Mouse (Mus musculus) intestine, postnatal 0 days (tissue): ENCODE results near the gene Psmd8. TPM values are rescaled to one million over a fixed set of nuclear protein-coding genes. Genes with fewer than 3 reads are reported as not detected.

Experiments
- ATAC-seq: fragments of 200-750 bp; cut with Nextera tagmentation; 2 replicates; pipeline ENCODE4 v1.8.0; 2017; ENCODE audit warnings: mild to moderate bottlenecking, moderate TSS enrichment, moderate library complexity
- H3K27ac ChIP-seq: fragments of 300-500 bp; sonication (generic); 2 replicates; pipeline ENCODE4 v1.5.1; 2014; ENCODE audit warnings: mild to moderate bottlenecking, low read depth, low read length, moderate library complexity
- H3K27me3 ChIP-seq: fragments of 300-500 bp; sonication (generic); replicated peaks from 2 replicates; pipeline ENCODE4 v1.6.1; 2014; ENCODE audit warnings: low read length, mixed read lengths; ENCODE audit not compliant: control insufficient read depth, insufficient read depth
- H3K36me3 ChIP-seq: fragments of 300-500 bp; sonication (generic); 2 replicates; pipeline ENCODE4 v1.6.1; 2014; ENCODE audit warnings: mild to moderate bottlenecking, moderate library complexity; ENCODE audit not compliant: control insufficient read depth, insufficient read depth
- H3K4me1 ChIP-seq: fragments of 300-500 bp; sonication (generic); replicated peaks from 2 replicates; pipeline ENCODE4 v1.6.1; 2014; ENCODE audit warnings: antibody characterized with exemption, low read length, mixed read lengths; ENCODE audit not compliant: control insufficient read depth, insufficient read depth
- H3K4me2 ChIP-seq: fragments of 300-500 bp; sonication (generic); replicated peaks from 2 replicates; pipeline ENCODE4 v1.6.1; 2014; ENCODE audit warnings: low read depth, mild to moderate bottlenecking, moderate library complexity
- H3K4me3 ChIP-seq: fragments of 300-500 bp; sonication (generic); 2 replicates; pipeline ENCODE4 v1.5.1; 2014; ENCODE audit warnings: low read depth, low read length
- H3K9ac ChIP-seq: fragments of 300-500 bp; sonication (generic); 2 replicates; pipeline ENCODE4 v1.6.1; 2014; ENCODE audit warnings: mild to moderate bottlenecking, low read depth, low read length
- H3K9me3 ChIP-seq: fragments of 300-500 bp; sonication (generic); 2 replicates; pipeline ENCODE4 v1.6.1; 2016; ENCODE audit warnings: mixed run types; ENCODE audit not compliant: control insufficient read depth
- CTCF ChIP-seq: sonication (generic); IDR thresholded peaks from 2 replicates; pipeline ENCODE4 v1.5.1; 2016; ENCODE audit warnings: low read depth, mild to moderate bottlenecking, control low read depth, antibody characterized with exemption, moderate library complexity
- WGBS: fragments of 180-500 bp; shearing (Covaris S2); extraction: QIAGEN DNeasy Blood & Tissue Kit; methylation state at CpG from one replicate; pipeline ENCODE4 v1.1.7; 2014; 5-methylcytosine and 5-hydroxymethylcytosine counted together
- polyA plus RNA-seq: library from polyadenylated mRNA; unstranded; fragments of >200 nt; fragmentation: Nextera tagmentation; extraction: Ambion mirVana; gene quantifications from 2 replicates; pipeline ENCODE4 v1.2.1, GENCODE M21; 2015

The Psmd8 gene
- polyA plus RNA-seq, 1 experiment from 2014 or later, result 209 TPM

DNA sequence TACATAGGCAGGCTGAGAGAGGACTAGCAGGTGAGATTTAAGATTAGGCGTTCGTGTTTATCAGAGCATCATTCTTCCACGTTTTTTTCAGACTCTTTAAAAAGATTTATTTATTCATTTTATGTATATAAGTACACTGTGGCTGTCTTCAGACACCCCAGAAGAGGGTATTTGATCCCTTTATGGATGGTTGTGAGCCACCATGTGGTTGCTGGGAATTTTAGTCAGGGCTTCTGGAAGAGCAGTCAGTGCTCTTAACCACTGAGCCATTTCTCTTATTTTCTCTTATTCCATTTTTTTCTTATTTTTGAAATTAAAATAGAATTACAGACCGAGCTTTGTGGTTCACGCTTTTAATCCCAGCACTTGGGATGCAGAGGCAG lies 344 bp upstream of the Psmd8 start:
- ATAC-seq, result no peak
- Histone ChIP-seq H3K4me1 (peaks cover 5% of the 10 kb centered on the region; the same call in 1 of the 2 replicates), H3K36me3 (peaks cover 14% of the 10 kb centered on the region), H3K9ac (no peak overlapping the region), H3K9me3 (no peaks in the 10 kb centered on the region), H3K27ac (no peak overlapping the region), H3K27me3 (no peaks in the 10 kb centered on the region), H3K4me3 (peak overlapping the region; percentile 84), H3K4me2 (peak overlapping the region; percentile 78)
- TF ChIP-seq CTCF, result no peak
- 38% methylated on average over 5 of the region's 5 CpGs for WGBS

DNA sequence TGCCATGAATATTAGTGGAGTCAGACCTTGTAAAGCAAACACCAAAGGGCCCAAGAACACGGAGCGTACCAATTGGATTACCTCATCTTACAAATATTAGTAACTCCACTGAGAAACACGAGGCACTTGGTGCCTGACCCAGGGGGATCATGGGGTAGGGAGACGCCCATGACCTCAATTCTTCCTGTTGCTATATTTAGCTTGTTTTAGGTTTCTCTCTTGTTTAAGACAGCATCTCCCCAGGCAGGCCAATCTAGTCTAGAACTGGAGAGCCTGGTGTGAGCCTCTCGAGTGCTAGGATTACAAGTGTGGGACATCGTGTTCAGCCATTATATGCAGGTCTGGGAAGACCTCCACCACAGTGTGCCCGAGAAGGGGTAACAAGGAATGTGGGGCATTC lies 1.2 kb downstream of the Psmd8 start:
- 0 out of 2 replicates have a peak overlapping the region, but pooled peaks have one; percentile 46 for H3K27ac ChIP-seq
- peaks cover 29% of the 10 kb centered on the region for H3K36me3 ChIP-seq
- H3K27me3 ChIP-seq, result no peaks in the 10 kb centered on the region
- H3K4me3 ChIP-seq, result peak overlapping the region; percentile 84
- peak overlapping the region; percentile 89 for H3K9ac ChIP-seq
- H3K4me2 ChIP-seq, result peak overlapping the region; percentile 78
- ATAC-seq, result no peak
- peaks cover 5% of the 10 kb centered on the region; the same call in 1 of the 2 replicates for H3K4me1 ChIP-seq
- no peak for TF ChIP-seq CTCF
- 19% methylated on average over 7 of the region's 7 CpGs for WGBS
- H3K9me3 ChIP-seq, result no peaks in the 10 kb centered on the region

DNA sequence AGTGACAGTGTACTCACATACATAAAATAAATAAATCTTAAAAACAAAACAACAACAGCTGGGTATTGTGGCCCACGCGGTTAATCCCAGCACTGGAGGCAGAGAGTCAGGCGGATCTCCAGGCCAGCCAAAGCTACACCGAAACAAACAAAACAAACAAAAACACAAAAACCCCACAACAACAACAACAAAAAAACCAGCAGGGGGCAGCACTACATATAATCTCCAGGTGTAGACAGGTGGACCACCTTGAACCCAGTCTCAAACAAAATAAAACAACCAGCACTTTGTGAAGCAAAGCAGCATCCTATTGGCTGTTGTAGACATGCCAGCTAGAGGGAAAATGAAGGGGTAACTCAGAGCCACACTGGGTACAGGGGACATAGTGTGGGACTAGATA lies 2.4 kb downstream of the Psmd8 start:
- Histone ChIP-seq H3K4me1 (peaks cover 5% of the 10 kb centered on the region; the same call in 1 of the 2 replicates), H3K9ac (no peak overlapping the region), H3K4me2 (no peak overlapping the region), H3K9me3 (no peaks in the 10 kb centered on the region), H3K27ac (no peak overlapping the region), H3K36me3 (peaks cover 42% of the 10 kb centered on the region), H3K4me3 (no peak overlapping the region), H3K27me3 (no peaks in the 10 kb centered on the region)
- 88% methylated on average over 4 of the region's 4 CpGs for WGBS
- no peak for ATAC-seq
- peak; percentile 41 for TF ChIP-seq CTCF

DNA sequence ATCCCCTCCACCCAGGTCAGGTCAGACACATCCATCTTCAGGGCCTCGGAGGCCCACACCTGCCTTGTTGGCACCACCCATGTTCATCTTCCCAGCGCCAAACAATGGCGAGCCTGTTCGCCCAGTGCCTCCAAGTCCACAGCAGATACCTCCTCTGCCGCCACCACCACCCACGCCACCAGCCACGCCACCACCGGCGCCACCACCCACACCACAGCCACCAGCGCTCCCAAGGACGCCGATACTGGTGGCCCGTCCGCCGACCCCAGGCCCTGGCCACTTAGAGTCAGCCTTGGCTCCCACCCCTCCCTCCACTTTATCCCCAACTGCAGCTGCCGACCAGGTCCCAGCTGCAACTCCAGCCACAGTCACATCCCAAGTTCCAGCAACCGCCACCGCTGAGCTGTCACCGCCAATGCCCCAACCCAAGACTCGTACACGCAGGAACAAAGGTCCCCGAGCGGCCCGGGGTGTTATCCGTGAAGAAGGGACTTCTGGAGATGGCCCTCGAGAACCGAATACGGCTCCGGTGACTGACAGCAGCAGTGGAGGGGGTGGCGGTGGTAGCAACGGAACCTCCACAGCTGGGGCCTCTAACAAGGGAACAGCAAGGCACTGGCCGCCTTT lies 8.0 kb downstream of the Psmd8 start:
- H3K4me2 ChIP-seq, result no peak overlapping the region
- H3K9ac ChIP-seq, result no peak overlapping the region
- no peak for ATAC-seq

GRCm38 (mm10) chr7:29171562-29172097 lies 8.9 kb downstream of the Psmd8 start:
- ATAC-seq, result no peak
- 8% methylated on average over 34 of the region's 34 CpGs for WGBS
- Histone ChIP-seq H3K9ac (peak overlapping the region; percentile 4), H3K27me3 (peaks cover 27% of the 10 kb centered on the region), H3K27ac (no peak overlapping the region), H3K4me2 (peak overlapping the region; percentile 71), H3K9me3 (no peaks in the 10 kb centered on the region), H3K36me3 (peaks cover 41% of the 10 kb centered on the region), H3K4me3 (peak overlapping the region; percentile 53), H3K4me1 (0 out of 2 replicates have a peak, but pooled peaks cover 4% of the 10 kb centered on the region)
- TF ChIP-seq CTCF, result no peak

More for the DNA sequence above, 8.0 kb downstream of the Psmd8 start:
- TF ChIP-seq CTCF, result no peak
- Histone ChIP-seq H3K27me3 (peaks cover 27% of the 10 kb centered on the region), H3K27ac (no peak overlapping the region), H3K4me1 (0 out of 2 replicates have a peak, but pooled peaks cover 4% of the 10 kb centered on the region), H3K4me3 (no peak overlapping the region), H3K36me3 (peaks cover 48% of the 10 kb centered on the region), H3K9me3 (no peaks in the 10 kb centered on the region)
- WGBS, result 64% methylated on average over 32 of the region's 32 CpGs

- WGBS, result 1% methylated on average over 42 of the region's 43 CpGs
- Histone ChIP-seq H3K4me2 (peak overlapping the region; percentile 71), H3K9me3 (no peaks in the 10 kb centered on the region), H3K4me1 (0 out of 2 replicates have a peak, but pooled peaks cover 4% of the 10 kb centered on the region), H3K4me3 (peak overlapping the region; percentile 53), H3K27me3 (peaks cover 27% of the 10 kb centered on the region), H3K36me3 (peaks cover 35% of the 10 kb centered on the region), H3K27ac (no peak overlapping the region), H3K9ac (peak overlapping the region; percentile 41)
- TF ChIP-seq CTCF, result no peak
- ATAC-seq, result 0 out of 2 replicates have a peak, but pooled peaks have one; percentile 32
These were observed 9.5 kb downstream of the Psmd8 start for GRCm38 (mm10) chr7:29170755-29171561.
